Comparison of ENCODE assay signal across 8 mouse cellular contexts in the genomic region with DNA sequence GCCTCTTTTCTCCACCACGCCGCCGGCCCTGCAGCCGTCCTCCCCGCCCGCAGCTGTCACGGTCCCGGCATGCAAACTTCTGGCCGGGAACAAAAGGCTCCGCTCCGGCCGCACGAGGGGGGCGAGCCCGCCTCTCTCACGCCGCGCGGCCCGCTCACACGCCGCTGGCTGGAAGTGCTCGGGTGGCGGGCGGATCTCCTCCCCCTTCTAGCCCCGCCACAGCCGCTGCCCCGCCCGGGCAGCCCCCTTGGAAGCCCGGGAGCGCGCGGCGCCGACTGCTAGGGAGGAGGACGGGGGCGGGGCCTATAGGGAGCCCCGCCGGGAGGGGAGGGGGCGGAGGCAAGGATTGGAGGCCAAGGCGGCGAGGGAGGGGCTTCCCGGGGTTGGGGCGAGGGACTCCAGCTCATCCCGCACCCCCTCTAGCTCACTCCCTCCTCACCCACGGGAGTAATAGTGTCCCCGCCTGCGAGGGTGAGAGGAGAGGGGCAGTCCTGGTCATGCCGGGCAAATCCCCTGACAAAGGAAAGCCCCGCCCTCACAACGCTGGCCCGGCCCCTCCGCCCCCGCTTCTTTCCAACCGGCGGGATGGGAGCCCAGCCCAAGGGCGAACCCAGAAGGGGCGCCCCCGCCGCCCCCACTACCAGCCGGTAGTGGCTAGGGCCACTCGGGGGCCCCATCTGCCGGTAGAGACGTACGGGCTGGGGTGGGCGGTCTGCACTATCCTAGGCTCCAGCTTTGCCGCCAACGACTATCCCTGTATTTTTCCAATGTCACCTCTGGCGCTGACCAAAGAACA.
DNase-seq lines count a peak whose midpoint lies in the region; TF ChIP-seq lines count a peak whose summit lies in the region.

No protein-coding gene starts in this region.

- H3K27me3 ChIP-seq in megakaryocyte, embryonic 14.5 days (replicated peaks), result no peaks in the 10 kb centered on the region

- H3K9me3 ChIP-seq in megakaryocyte, embryonic 14.5 days, result no peaks in the 10 kb centered on the region

- H3K27ac ChIP-seq in cortical plate, adult 2 months (ENCODE audit: insufficient read depth, low read length), result peak overlapping the region; percentile 94

- peak; percentile 82 for DNase-seq in adipocyte (ENCODE audit: low spot score)
- DNase-seq in gastrocnemius, postnatal 10 days, result peak; percentile 89
- peak; percentile 87 for DNase-seq in induced T-regulatory cell, adult 2 months (ENCODE audit: low read depth)
- peak; percentile 45 to 68 for DNase-seq in left cerebral cortex, adult 9 months (ENCODE audit: low spot score in 2 of 2)
- peak; percentile 87 to 89 for DNase-seq in right cerebral cortex, postnatal 10 days (ENCODE audit: low spot score in 2 of 2)
- DNase-seq in urinary bladder, postnatal 25 days (ENCODE audit: low spot score), result peak; percentile 84

- H3K4me3 ChIP-seq in cortical plate, adult 2 months (ENCODE audit: insufficient read depth, low read length), result peak overlapping the region; percentile 50
- peak overlapping the region; percentile 96 for H3K4me3 ChIP-seq in megakaryocyte, embryonic 14.5 days (replicated peaks)

- no peak for TF ChIP-seq POLR2A in cortical plate, adult 2 months (IDR thresholded peaks at IDR 0.05; ENCODE audit: extremely low read depth, insufficient read depth, low read length)

- no peak for TF ChIP-seq CTCF in cortical plate, adult 2 months (IDR thresholded peaks at IDR 0.05; ENCODE audit: extremely low read depth, insufficient read depth, low read length)

- peaks cover 29% of the 10 kb centered on the region for H3K36me3 ChIP-seq in megakaryocyte, embryonic 14.5 days (replicated peaks; ENCODE audit: low read length)

- H3K4me1 ChIP-seq in cortical plate, adult 2 months (ENCODE audit: control insufficient read depth, insufficient read depth, low read length), result peaks cover 23% of the 10 kb centered on the region
- peaks cover 80% of the 10 kb centered on the region for H3K4me1 ChIP-seq in megakaryocyte, embryonic 14.5 days

Comparison
In these comparisons a context has a peak if more than half of its experiments do, and no peak if none do; other contexts are left out.
1. Peak in every context shown above with its lines: DNase-seq, H3K4me3 ChIP-seq and H3K27ac ChIP-seq.